22 mouse cellular contexts compared by ENCODE assay signal in the genomic region with DNA sequence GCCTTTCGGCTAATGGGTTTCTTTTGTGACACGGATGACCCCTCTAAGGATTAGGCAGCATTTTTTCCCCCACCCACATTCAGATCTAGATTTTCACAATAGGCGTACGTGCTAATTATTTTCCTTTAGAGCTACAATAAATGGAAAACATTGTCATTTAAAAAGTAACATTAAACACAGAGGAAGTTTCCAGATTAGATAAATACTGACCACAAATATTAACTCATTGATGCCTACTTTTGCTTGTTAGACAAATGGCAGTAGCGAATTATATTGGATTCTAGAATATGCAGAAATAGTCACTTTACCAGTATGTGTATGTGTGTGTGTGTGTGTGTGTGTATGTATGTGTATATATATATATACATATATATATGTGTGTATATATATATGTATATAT. TPM values are rescaled to one million over a fixed set of nuclear protein-coding genes. Genes with fewer than 3 reads are reported as not detected.
DNase-seq lines count a peak whose midpoint lies in the region; ATAC-seq and TF ChIP-seq lines count a peak whose summit lies in the region.
"Had no signal": no experiment of that assay in that cellular context is flagged by ENCODE, and none has a peak within 500 bp of the region (broad histone marks: within the 10 kb centered on the region; RNA-seq: fewer than 3 reads in every experiment).

No protein-coding gene starts in this region.

- peaks cover 70% of the 10 kb centered on the region for H3K4me1 ChIP-seq in erythroblast, embryonic 14.5 days (ENCODE audit: control insufficient read depth)
- H3K4me1 ChIP-seq in liver, embryonic 14.5 days (replicated peaks; ENCODE audit: control insufficient read depth in 2 of 2, insufficient read depth in 2 of 2, low read length in 1 of 2) = peaks cover 33 to 34% of the 10 kb centered on the region in 2 experiments

- H3K27me3 ChIP-seq in erythroblast, embryonic 14.5 days (ENCODE audit: control insufficient read depth) = no peaks in the 10 kb centered on the region
- H3K27me3 ChIP-seq in liver, embryonic 14.5 days (ENCODE audit: control insufficient read depth, insufficient read depth, low read length) = no peaks in the 10 kb centered on the region
- H3K27me3 ChIP-seq: CH12.LX; embryonic facial prominence, embryonic 12.5 days; forebrain, embryonic 13.5 days; hindbrain, embryonic 15.5 days had no signal

- H3K27ac ChIP-seq in liver, embryonic 14.5 days = 0 out of 2 replicates have a peak overlapping the region, but pooled peaks have one; percentile 35
- H3K27ac ChIP-seq: embryonic facial prominence, embryonic 12.5 days; forebrain, embryonic 13.5 days; gastrocnemius, adult 2 months; heart, embryonic 10.5 days; hindbrain, embryonic 15.5 days had no signal

- peak overlapping the region; percentile 94 for H3K4me3 ChIP-seq in erythroblast, embryonic 14.5 days (replicated peaks)
- peak overlapping the region in 1 of 2 experiments; percentile 100; a peak in 2 of 4 replicates for H3K4me3 ChIP-seq in liver, embryonic 14.5 days (ENCODE audit: insufficient read depth in 1 of 2, low read depth in 2 of 2, low read length in 2 of 2)
- H3K4me3 ChIP-seq: embryonic facial prominence, embryonic 12.5 days; forebrain, embryonic 13.5 days; gastrocnemius, adult 2 months; heart, embryonic 10.5 days; hindbrain, embryonic 15.5 days had no signal

- peak overlapping the region; percentile 99 for H3K4me2 ChIP-seq in liver, embryonic 14.5 days (ENCODE audit: low read depth)
- H3K4me2 ChIP-seq: embryonic facial prominence, embryonic 12.5 days; forebrain, embryonic 13.5 days; hindbrain, embryonic 15.5 days had no signal

- TF ChIP-seq EP300 in liver, embryonic 14.5 days (IDR thresholded peaks at IDR 0.05; ENCODE audit: low read depth) = no peak

- peak; percentile 1 for DNase-seq in liver
- DNase-seq in liver, embryonic 14.5 days (ENCODE audit: low read depth in 3 of 3, low spot score in 3 of 3) = no peak
- no peak for DNase-seq in kidney, adult 11 months
- no peak for DNase-seq in gastrocnemius, postnatal 25 days
- DNase-seq: adrenal gland, adult 8-10 months; adrenal gland, postnatal 36 days; cerebellum, adult 11 months; cerebellum, adult 8-10 months; cerebellum, postnatal 25 days; forebrain, postnatal 0 days; gastrocnemius, adult 2 months; gastrocnemius, postnatal 36 days; heart, adult 18-20 months; heart, postnatal 36 days had no signal

- peaks cover 10% of the 10 kb centered on the region for H3K9me3 ChIP-seq in erythroblast, embryonic 14.5 days (ENCODE audit: control insufficient read depth, low read length)
- H3K9me3 ChIP-seq in liver, embryonic 14.5 days (ENCODE audit: control insufficient read depth, low read length) = no peaks in the 10 kb centered on the region
- H3K9me3 ChIP-seq: embryonic facial prominence, embryonic 12.5 days; forebrain, embryonic 13.5 days; heart, embryonic 10.5 days; hindbrain, embryonic 15.5 days had no signal

- peaks cover 66% of the 10 kb centered on the region for H3K36me3 ChIP-seq in erythroblast, embryonic 14.5 days (ENCODE audit: control insufficient read depth)
- peaks cover 53% of the 10 kb centered on the region for H3K36me3 ChIP-seq in liver, embryonic 14.5 days (replicated peaks; ENCODE audit: control insufficient read depth, insufficient read depth, low read depth)

- peak overlapping the region; percentile 43 for H3K9ac ChIP-seq in liver, embryonic 14.5 days (replicated peaks)
- H3K9ac ChIP-seq: embryonic facial prominence, embryonic 12.5 days; forebrain, embryonic 13.5 days; forebrain, postnatal 0 days; hindbrain, embryonic 15.5 days had no signal

- no peak for TF ChIP-seq CTCF in liver, embryonic 14.5 days (IDR thresholded peaks at IDR 0.05; ENCODE audit: low read depth)

- ATAC-seq in erythroblast, adult 5-6 weeks (replicated peaks; ENCODE audit: low FRiP score, poor library complexity, severe bottlenecking) = no peak
- ATAC-seq in liver, embryonic 14.5 days (ENCODE audit: insufficient read depth) = no peak
- no peak for ATAC-seq in frontal cortex, adult (ENCODE audit: low TSS enrichment)
- ATAC-seq: forebrain, embryonic 13.5 days; forebrain, postnatal 0 days had no signal

- WGBS in liver, embryonic 14.5 days (ENCODE audit: insufficient replicate concordance) = 70% methylated on average over 5 of the region's 5 CpGs

RNA-seq across cellular contexts. Expression of a gene that starts 3.8 kb away (rescaled TPM):
- polyA plus RNA-seq in erythroblast, embryonic 14.5 days (2012) = 10.3 and 13.0 TPM in 2 replicates
- total RNA-seq in erythroblast, adult 5-6 weeks (2015; ENCODE audit: low replicate concordance) = 193 and 204 TPM in 2 replicates
- total RNA-seq in erythroblast, adult 5-6 weeks (2017; ENCODE audit: low replicate concordance) = 394 and 452 TPM in 2 replicates
- 40.8 and 45.8 TPM in 2 replicates for polyA plus RNA-seq in liver, embryonic 14.5 days (2012; rRNA removed)
- polyA plus RNA-seq in liver, embryonic 14.5 days (2014; fragmentation: Nextera tagmentation; extraction: Ambion mirVana) = 49.0 and 54.7 TPM in 2 replicates
- 10 to 100 TPM in 1 of 2 experiments, 1 to 10 TPM in 1; 8.1 to 10.9 TPM for total RNA-seq in gastrocnemius, postnatal 25 days (2021)

RNA-seq across cellular contexts. Expression of a gene that starts 52.3 kb away (rescaled TPM):
- polyA plus RNA-seq in erythroblast, embryonic 14.5 days (2012) = 0.53 and 0.54 TPM in 2 replicates
- 224 and 301 TPM in 2 replicates for total RNA-seq in erythroblast, adult 5-6 weeks (2015; ENCODE audit: low replicate concordance)
- 191 and 230 TPM in 2 replicates for total RNA-seq in erythroblast, adult 5-6 weeks (2017; ENCODE audit: low replicate concordance)
- polyA plus RNA-seq in liver, embryonic 14.5 days (2012; rRNA removed) = 17.2 and 30.4 TPM in 2 replicates
- polyA plus RNA-seq in liver, embryonic 14.5 days (2014; fragmentation: Nextera tagmentation; extraction: Ambion mirVana) = 46.6 and 49.1 TPM in 2 replicates
- 10 to 100 TPM; 26.6 to 28.8 TPM for total RNA-seq in gastrocnemius, postnatal 25 days (2021)

Comparison
In these comparisons a context has a peak if more than half of its experiments do, and no peak if none do; other contexts are left out.
1. RNA of a gene that starts 3.8 kb away (total RNA-seq): 193 to 452 TPM in erythroblast, adult 5-6 weeks; 8.1 to 10.9 TPM in gastrocnemius, postnatal 25 days; every median in the first group is over 10 times any median in the second.
2. RNA of a gene that starts 52.3 kb away (total RNA-seq): 191 to 301 TPM in erythroblast, adult 5-6 weeks; 26.6 to 28.8 TPM in gastrocnemius, postnatal 25 days; every median in the first group is over 4 times any median in the second.